Mouse (Mus musculus): ENCODE results near the gene H2-Eb1. TPM values are rescaled to one million over a fixed set of nuclear protein-coding genes. Genes with fewer than 3 reads are reported as not detected.
A peak's percentile ranks its signal among the peaks of the same experiment; 100 is the strongest.
"Not testable (repeated sequence)": the region's sequence is repeated elsewhere in the genome, so short reads cannot be mapped to it uniquely, and the experiment has no call there.

The H2-Eb1 gene
- polyA plus RNA-seq, 1 experiment from 2014 or later, result 2.4 TPM

- ATAC-seq (ENCODE audit: extremely low read depth, insufficient number of reproducible peaks, low FRiP score, low TSS enrichment), result no peak
- 0 out of 2 replicates have a peak, but pooled peaks cover 2% of the 10 kb centered on the region for H3K4me1 ChIP-seq
- no peak overlapping the region for H3K9ac ChIP-seq
- no peaks in the 10 kb centered on the region for H3K36me3 ChIP-seq
- no peaks in the 10 kb centered on the region for H3K9me3 ChIP-seq
- H3K4me3 ChIP-seq, result no peak overlapping the region
- 20% methylated on average over 4 of the region's 4 CpGs for WGBS
- no peak overlapping the region for H3K4me2 ChIP-seq
- peaks cover 9% of the 10 kb centered on the region; the same call in 1 of the 2 replicates for H3K27me3 ChIP-seq (replicated peaks)
- no peak overlapping the region for H3K27ac ChIP-seq (replicated peaks)
Measured at GRCm38 (mm10) chr17:34304751-34305150, 916 bp upstream of the H2-Eb1 start.

GRCm38 (mm10) chr17:34306407-34306806 lies 740 bp downstream of the H2-Eb1 start:
- WGBS, result 69% methylated on average over 2 of the region's 2 CpGs
- no peaks in the 10 kb centered on the region for H3K36me3 ChIP-seq
- H3K4me2 ChIP-seq, result no peak overlapping the region
- no peaks in the 10 kb centered on the region for H3K9me3 ChIP-seq
- no peak overlapping the region for H3K27ac ChIP-seq (replicated peaks)
- H3K9ac ChIP-seq, result no peak overlapping the region
- ATAC-seq (ENCODE audit: extremely low read depth, insufficient number of reproducible peaks, low FRiP score, low TSS enrichment), result no peak
- no peak overlapping the region for H3K4me3 ChIP-seq
- peaks cover 5% of the 10 kb centered on the region; the same call in 1 of the 2 replicates for H3K4me1 ChIP-seq
- H3K27me3 ChIP-seq (replicated peaks), result peaks cover 9% of the 10 kb centered on the region; the same call in 1 of the 2 replicates

- H3K9ac ChIP-seq, result no peak overlapping the region
- H3K9me3 ChIP-seq, result no peaks in the 10 kb centered on the region
- no peaks in the 10 kb centered on the region for H3K36me3 ChIP-seq
- H3K4me1 ChIP-seq, result peaks cover 5% of the 10 kb centered on the region; the same call in 1 of the 2 replicates
- H3K27ac ChIP-seq (replicated peaks), result no peak overlapping the region
- H3K4me3 ChIP-seq, result no peak overlapping the region
- no peak overlapping the region for H3K4me2 ChIP-seq
- no peak for ATAC-seq (ENCODE audit: extremely low read depth, insufficient number of reproducible peaks, low FRiP score, low TSS enrichment)
- peaks cover 9% of the 10 kb centered on the region; the same call in 1 of the 2 replicates for H3K27me3 ChIP-seq (replicated peaks)
Measured at GRCm38 (mm10) chr17:34307216-34307615, 1.5 kb downstream of the H2-Eb1 start.

- Histone ChIP-seq H3K4me3 (no peak overlapping the region), H3K9me3 (no peaks in the 10 kb centered on the region), H3K9ac (no peak overlapping the region), H3K4me1 (peaks cover 5% of the 10 kb centered on the region; the same call in 1 of the 2 replicates), H3K4me2 (no peak overlapping the region), H3K36me3 (no peaks in the 10 kb centered on the region), H3K27me3 (replicated peaks) (peaks cover 9% of the 10 kb centered on the region; the same call in 1 of the 2 replicates), H3K27ac (replicated peaks) (no peak overlapping the region)
- 78% methylated on average over 4 of the region's 4 CpGs for WGBS
- ATAC-seq (ENCODE audit: extremely low read depth, insufficient number of reproducible peaks, low FRiP score, low TSS enrichment), result no peak
Measured at GRCm38 (mm10) chr17:34308161-34308560, 2.5 kb downstream of the H2-Eb1 start.

- H3K36me3 ChIP-seq, result no peaks in the 10 kb centered on the region
- 22% methylated on average over 10 of the region's 10 CpGs for WGBS
Measured at GRCm38 (mm10) chr17:34309225-34309624, 3.6 kb downstream of the H2-Eb1 start.

GRCm38 (mm10) chr17:34309683-34310385 lies 4.2 kb downstream of the H2-Eb1 start:
- peak overlapping the region; percentile 71 for H3K4me3 ChIP-seq
- peak overlapping the region; percentile 71 for H3K4me2 ChIP-seq
- no peak for ATAC-seq (ENCODE audit: extremely low read depth, insufficient number of reproducible peaks, low FRiP score, low TSS enrichment)
- peak overlapping the region; percentile 83 for H3K9ac ChIP-seq
- H3K4me1 ChIP-seq, result peaks cover 5% of the 10 kb centered on the region; the same call in 1 of the 2 replicates
- H3K27me3 ChIP-seq (replicated peaks), result peaks cover 9% of the 10 kb centered on the region
- H3K9me3 ChIP-seq, result no peaks in the 10 kb centered on the region
- 17% methylated on average over 38 of the region's 38 CpGs for WGBS
- no peaks in the 10 kb centered on the region for H3K36me3 ChIP-seq
- peak overlapping the region; percentile 66; the same call in 1 of the 2 replicates for H3K27ac ChIP-seq (replicated peaks)

More at GRCm38 (mm10) chr17:34309225-34309624, 3.6 kb downstream of the H2-Eb1 start:
- no peak for ATAC-seq (ENCODE audit: extremely low read depth, insufficient number of reproducible peaks, low FRiP score, low TSS enrichment)
- Histone ChIP-seq H3K9me3 (no peaks in the 10 kb centered on the region), H3K9ac (peak overlapping the region; percentile 83), H3K27me3 (replicated peaks) (peaks cover 9% of the 10 kb centered on the region), H3K27ac (replicated peaks) (peak overlapping the region; percentile 66; the same call in 1 of the 2 replicates), H3K4me2 (peak overlapping the region; percentile 71), H3K4me3 (peak overlapping the region; percentile 71), H3K4me1 (peaks cover 5% of the 10 kb centered on the region; the same call in 1 of the 2 replicates)

GRCm38 (mm10) chr17:34310526-34310925 lies 4.9 kb downstream of the H2-Eb1 start:
- H3K27ac ChIP-seq (replicated peaks); H3K4me1 ChIP-seq; H3K27me3 ChIP-seq (replicated peaks); H3K4me3 ChIP-seq; H3K4me2 ChIP-seq; H3K9ac ChIP-seq; H3K9me3 ChIP-seq; ATAC-seq (ENCODE audit: extremely low read depth, insufficient number of reproducible peaks, low FRiP score, low TSS enrichment); H3K36me3 ChIP-seq: not testable (repeated sequence)
- 63% methylated on average over 3 of the region's 3 CpGs for WGBS

- H3K9ac ChIP-seq, result no peak overlapping the region
- H3K36me3 ChIP-seq, result no peaks in the 10 kb centered on the region
- no peaks in the 10 kb centered on the region for H3K9me3 ChIP-seq
- H3K4me1 ChIP-seq, result peaks cover 5% of the 10 kb centered on the region; the same call in 1 of the 2 replicates
- no peak overlapping the region for H3K4me3 ChIP-seq
- H3K4me2 ChIP-seq, result no peak overlapping the region
- H3K27me3 ChIP-seq (replicated peaks), result peaks cover 5% of the 10 kb centered on the region
- no peak for ATAC-seq (ENCODE audit: extremely low read depth, insufficient number of reproducible peaks, low FRiP score, low TSS enrichment)
- 63% methylated on average over 1 of the region's 1 CpGs for WGBS
- H3K27ac ChIP-seq (replicated peaks), result no peak overlapping the region
Measured at GRCm38 (mm10) chr17:34312185-34312584, 6.5 kb downstream of the H2-Eb1 start.

GRCm38 (mm10) chr17:34313393-34313792 lies 7.7 kb downstream of the H2-Eb1 start:
- WGBS, result 30% methylated on average over 3 of the region's 3 CpGs
- no peak for ATAC-seq (ENCODE audit: extremely low read depth, insufficient number of reproducible peaks, low FRiP score, low TSS enrichment)
- H3K9ac ChIP-seq, result no peak overlapping the region

GRCm38 (mm10) chr17:34314286-34314685 lies 8.6 kb downstream of the H2-Eb1 start:
- H3K9ac ChIP-seq, result no peak overlapping the region
- H3K4me3 ChIP-seq, result no peak overlapping the region
- no peak overlapping the region for H3K4me2 ChIP-seq
- H3K4me1 ChIP-seq, result peaks cover 4% of the 10 kb centered on the region; the same call in 1 of the 2 replicates
- WGBS, result 67% methylated on average over 9 of the region's 9 CpGs
- H3K36me3 ChIP-seq, result no peaks in the 10 kb centered on the region
- no peak overlapping the region for H3K27ac ChIP-seq (replicated peaks)
- no peak for ATAC-seq (ENCODE audit: extremely low read depth, insufficient number of reproducible peaks, low FRiP score, low TSS enrichment)
- H3K9me3 ChIP-seq, result no peaks in the 10 kb centered on the region
- peaks cover 1% of the 10 kb centered on the region for H3K27me3 ChIP-seq (replicated peaks)

More at GRCm38 (mm10) chr17:34313393-34313792, 7.7 kb downstream of the H2-Eb1 start:
- Histone ChIP-seq H3K27me3 (replicated peaks) (no peaks in the 10 kb centered on the region; the same call in 1 of the 2 replicates), H3K27ac (replicated peaks) (no peak overlapping the region), H3K4me3 (no peak overlapping the region), H3K4me2 (no peak overlapping the region), H3K9me3 (no peaks in the 10 kb centered on the region), H3K4me1 (peaks cover 5% of the 10 kb centered on the region; the same call in 1 of the 2 replicates), H3K36me3 (no peaks in the 10 kb centered on the region)

- Histone ChIP-seq H3K4me2 (no peak overlapping the region), H3K9ac (no peak overlapping the region), H3K36me3 (no peaks in the 10 kb centered on the region), H3K4me1 (no peaks in the 10 kb centered on the region), H3K27ac (replicated peaks) (no peak overlapping the region), H3K4me3 (no peak overlapping the region), H3K27me3 (replicated peaks) (peaks cover 4% of the 10 kb centered on the region), H3K9me3 (no peaks in the 10 kb centered on the region)
- no peak for ATAC-seq (ENCODE audit: extremely low read depth, insufficient number of reproducible peaks, low FRiP score, low TSS enrichment)
- 61% methylated on average over 1 of the region's 1 CpGs for WGBS
Measured at GRCm38 (mm10) chr17:34315512-34315911, 9.8 kb downstream of the H2-Eb1 start.

Data from heart, embryonic 13.5 days (tissue).